Mouse (Mus musculus) neural tube, embryonic 12.5 days (tissue): Measurements from ENCODE around the gene Tdp1. TPM values are rescaled to one million over a fixed set of nuclear protein-coding genes. Genes with fewer than 3 reads are reported as not detected.
A peak's percentile ranks its signal among the peaks of the same experiment; 100 is the strongest.

Experiments used
- ATAC-seq: fragments of 200-750 bp; cut with Nextera tagmentation; 2 replicates; pipeline ENCODE4 v1.8.0; 2017; ENCODE audit warnings: low read depth, mild to moderate bottlenecking, moderate TSS enrichment, moderate library complexity; ENCODE audit not compliant: low FRiP score
- H3K27ac ChIP-seq: fragments of 300-500 bp; sonication (generic); 2 replicates; pipeline ENCODE4 v1.5.1; 2016
- H3K27me3 ChIP-seq: fragments of 300-500 bp; sonication (generic); replicated peaks from 2 replicates; pipeline ENCODE4 v1.6.1; 2016; ENCODE audit warnings: mild to moderate bottlenecking
- H3K36me3 ChIP-seq: fragments of 300-500 bp; sonication (generic); 2 replicates; pipeline ENCODE4 v1.6.1; 2016; ENCODE audit warnings: mild to moderate bottlenecking
- H3K4me1 ChIP-seq: fragments of 300-500 bp; sonication (generic); 2 replicates; pipeline ENCODE4 v1.6.1; 2016
- H3K4me2 ChIP-seq: fragments of 300-500 bp; sonication (generic); replicated peaks from 2 replicates; pipeline ENCODE4 v1.6.1; 2016; ENCODE audit warnings: mild to moderate bottlenecking
- H3K4me3 ChIP-seq: fragments of 300-500 bp; sonication (generic); 2 replicates; pipeline ENCODE4 v1.5.1; 2016
- H3K9ac ChIP-seq: fragments of 300-500 bp; sonication (generic); 2 replicates; pipeline ENCODE4 v1.6.1; 2016; ENCODE audit warnings: mild to moderate bottlenecking
- H3K9me3 ChIP-seq: fragments of 300-500 bp; sonication (generic); 2 replicates; pipeline ENCODE4 v1.6.1; 2016; ENCODE audit warnings: mild to moderate bottlenecking
- WGBS: fragments of 180-500 bp; shearing (Covaris S2); methylation state at CpG from one replicate; pipeline ENCODE4 v1.1.7; 2016; 5-methylcytosine and 5-hydroxymethylcytosine counted together
- polyA plus RNA-seq: library from polyadenylated mRNA; unstranded; fragments of >200 nt; fragmentation: Nextera tagmentation; extraction: Ambion mirVana; gene quantifications from 2 replicates; pipeline ENCODE4 v1.2.1, GENCODE M21; 2016

Tdp1 gene
- polyA plus RNA-seq, 1 experiment from 2014 or later, result 62.2 TPM

DNA sequence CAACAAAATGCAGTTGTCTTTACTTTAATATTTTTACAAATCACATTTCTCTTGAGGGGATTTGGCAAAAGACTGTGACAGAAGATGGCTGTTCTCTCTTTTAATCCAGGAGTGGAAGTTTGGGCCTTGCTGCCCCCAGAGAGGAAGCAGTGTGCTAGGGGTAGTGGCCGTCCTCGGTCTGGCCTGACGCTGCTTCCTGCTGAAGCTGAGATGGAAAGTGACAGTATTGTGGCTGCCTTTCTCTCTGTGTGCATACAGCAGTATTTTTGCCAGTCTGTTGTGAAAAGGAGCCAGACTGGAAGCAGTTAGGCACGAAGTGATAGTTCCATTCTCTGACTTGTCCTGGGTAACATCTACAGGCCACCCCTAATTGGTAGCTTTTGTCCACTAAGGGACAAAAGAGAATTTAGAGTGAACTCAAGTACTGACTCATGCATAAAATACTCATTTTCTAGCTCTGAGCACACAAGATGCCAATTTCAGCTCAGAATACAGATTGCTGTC lies 18.6 kb downstream of the Tdp1 start:
- Histone ChIP-seq H3K27me3 (no peaks in the 10 kb centered on the region), H3K9ac (no peak overlapping the region)

GRCm38 (mm10) chr12:99904537-99904936 lies 20.2 kb downstream of the Tdp1 start:
- Histone ChIP-seq H3K4me2 (no peak overlapping the region), H3K36me3 (peaks cover 51% of the 10 kb centered on the region), H3K27ac (no peak overlapping the region), H3K9ac (no peak overlapping the region), H3K4me1 (0 out of 2 replicates have a peak, but pooled peaks cover 3% of the 10 kb centered on the region), H3K9me3 (no peaks in the 10 kb centered on the region), H3K4me3 (no peak overlapping the region), H3K27me3 (no peaks in the 10 kb centered on the region)
- 91% methylated on average over 5 of the region's 5 CpGs for WGBS
- ATAC-seq, result no peak

More for the DNA sequence above, 18.6 kb downstream of the Tdp1 start:
- Histone ChIP-seq H3K27ac (no peak overlapping the region), H3K4me3 (no peak overlapping the region), H3K4me1 (0 out of 2 replicates have a peak, but pooled peaks cover 3% of the 10 kb centered on the region), H3K9me3 (no peaks in the 10 kb centered on the region), H3K36me3 (peaks cover 57% of the 10 kb centered on the region), H3K4me2 (no peak overlapping the region)
- ATAC-seq, result no peak
- 69% methylated on average over 4 of the region's 4 CpGs for WGBS

DNA sequence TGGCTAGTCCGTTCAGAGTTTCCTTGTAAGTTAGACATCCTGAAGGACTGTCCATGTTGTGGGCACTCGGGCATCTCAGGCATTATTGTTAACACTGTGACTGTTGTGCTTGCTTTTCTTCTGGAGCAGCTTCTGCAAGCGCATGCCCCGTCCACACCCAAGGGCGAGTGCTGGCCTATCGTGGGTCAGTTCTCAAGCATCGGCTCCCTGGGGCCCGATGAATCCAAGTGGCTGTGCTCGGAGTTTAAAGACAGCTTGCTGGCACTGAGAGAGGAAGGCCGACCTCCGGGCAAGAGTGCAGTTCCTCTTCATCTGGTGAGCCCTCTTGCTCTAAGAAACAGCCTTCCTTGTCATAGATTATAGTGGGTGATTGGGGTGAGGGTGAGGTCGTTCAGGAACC lies 27.1 kb downstream of the Tdp1 start:
- no peaks in the 10 kb centered on the region for H3K4me1 ChIP-seq
- H3K36me3 ChIP-seq, result peaks cover 61% of the 10 kb centered on the region
- no peaks in the 10 kb centered on the region for H3K27me3 ChIP-seq
- ATAC-seq, result no peak
- no peak overlapping the region for H3K4me3 ChIP-seq
- H3K9ac ChIP-seq, result no peak overlapping the region
- 87% methylated on average over 12 of the region's 12 CpGs for WGBS
- H3K4me2 ChIP-seq, result no peak overlapping the region
- H3K27ac ChIP-seq, result no peak overlapping the region
- H3K9me3 ChIP-seq, result no peaks in the 10 kb centered on the region

GRCm38 (mm10) chr12:99917800-99918427 lies 33.6 kb downstream of the Tdp1 start:
- no peak overlapping the region for H3K27ac ChIP-seq
- 76% methylated on average over 15 of the region's 15 CpGs for WGBS
- 0 out of 2 replicates have a peak, but pooled peaks cover 2% of the 10 kb centered on the region for H3K4me1 ChIP-seq
- no peak overlapping the region for H3K4me3 ChIP-seq
- no peaks in the 10 kb centered on the region for H3K27me3 ChIP-seq
- H3K36me3 ChIP-seq, result peaks cover 46% of the 10 kb centered on the region
- H3K9ac ChIP-seq, result no peak overlapping the region
- no peak for ATAC-seq
- no peak overlapping the region for H3K4me2 ChIP-seq
- no peaks in the 10 kb centered on the region for H3K9me3 ChIP-seq

GRCm38 (mm10) chr12:99919636-99920035 lies 35.3 kb downstream of the Tdp1 start:
- ATAC-seq, result no peak
- peaks cover 37% of the 10 kb centered on the region for H3K36me3 ChIP-seq
- no peak overlapping the region for H3K27ac ChIP-seq
- peaks cover 13% of the 10 kb centered on the region; the same call in 1 of the 2 replicates for H3K4me1 ChIP-seq
- H3K9ac ChIP-seq, result no peak overlapping the region
- H3K9me3 ChIP-seq, result no peaks in the 10 kb centered on the region
- 94% methylated on average over 3 of the region's 3 CpGs for WGBS
- no peak overlapping the region for H3K4me3 ChIP-seq
- H3K27me3 ChIP-seq, result no peaks in the 10 kb centered on the region
- H3K4me2 ChIP-seq, result no peak overlapping the region

- Histone ChIP-seq H3K27ac (no peak overlapping the region), H3K36me3 (peaks cover 30% of the 10 kb centered on the region), H3K4me1 (peaks cover 13% of the 10 kb centered on the region; the same call in 1 of the 2 replicates), H3K27me3 (no peaks in the 10 kb centered on the region), H3K9me3 (no peaks in the 10 kb centered on the region), H3K4me2 (no peak overlapping the region), H3K4me3 (no peak overlapping the region), H3K9ac (no peak overlapping the region)
- ATAC-seq, result no peak
- WGBS, result 77% methylated on average over 3 of the region's 3 CpGs
These were observed 36.7 kb downstream of the Tdp1 start for GRCm38 (mm10) chr12:99921045-99921444.

DNA sequence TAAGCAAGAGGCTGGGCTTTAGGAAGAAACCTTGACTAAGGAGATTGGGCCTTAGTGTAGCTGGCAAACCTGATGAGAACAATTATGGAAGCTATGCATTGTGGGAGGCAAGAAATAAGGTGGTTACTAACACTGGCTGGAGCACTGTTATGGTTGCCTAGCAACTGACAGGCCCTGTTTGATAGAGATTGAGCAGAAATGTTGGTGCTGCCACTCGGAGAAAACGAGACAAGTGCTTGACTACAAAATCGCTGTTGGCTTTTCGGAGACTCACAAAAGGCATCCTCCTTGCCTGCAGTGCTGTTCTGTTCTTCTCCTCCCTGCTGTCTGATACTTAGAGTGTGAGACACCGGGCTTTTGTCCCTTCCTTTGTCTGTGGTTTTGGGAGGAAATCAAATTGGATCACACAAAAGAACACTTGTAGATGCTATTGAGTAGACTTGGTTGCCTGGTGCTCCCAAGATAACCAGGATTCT lies 38.9 kb downstream of the Tdp1 start:
- no peaks in the 10 kb centered on the region for H3K27me3 ChIP-seq
- H3K4me1 ChIP-seq, result peaks cover 13% of the 10 kb centered on the region; the same call in 1 of the 2 replicates
- no peak overlapping the region for H3K4me3 ChIP-seq
- H3K9ac ChIP-seq, result no peak overlapping the region
- 21% methylated on average over 5 of the region's 5 CpGs for WGBS
- peak; percentile 75 for ATAC-seq
- no peak overlapping the region for H3K27ac ChIP-seq
- peaks cover 29% of the 10 kb centered on the region for H3K36me3 ChIP-seq
- no peak overlapping the region for H3K4me2 ChIP-seq
- no peaks in the 10 kb centered on the region for H3K9me3 ChIP-seq

GRCm38 (mm10) chr12:99923703-99924102 lies 39.4 kb downstream of the Tdp1 start:
- WGBS, result 61% methylated on average over 5 of the region's 5 CpGs
- no peaks in the 10 kb centered on the region for H3K27me3 ChIP-seq
- no peak overlapping the region for H3K9ac ChIP-seq
- H3K27ac ChIP-seq, result no peak overlapping the region
- H3K4me3 ChIP-seq, result no peak overlapping the region
- ATAC-seq, result peak; percentile 68; the same call in 1 of the 2 replicates
- H3K9me3 ChIP-seq, result no peaks in the 10 kb centered on the region
- H3K4me2 ChIP-seq, result no peak overlapping the region
- H3K4me1 ChIP-seq, result peaks cover 13% of the 10 kb centered on the region; the same call in 1 of the 2 replicates
- H3K36me3 ChIP-seq, result peaks cover 24% of the 10 kb centered on the region; the same call in 1 of the 2 replicates

GRCm38 (mm10) chr12:99928311-99928710 lies 44.0 kb downstream of the Tdp1 start:
- Histone ChIP-seq H3K27me3 (no peaks in the 10 kb centered on the region), H3K4me1 (peaks cover 7% of the 10 kb centered on the region; the same call in 1 of the 2 replicates), H3K4me3 (no peak overlapping the region), H3K9me3 (no peaks in the 10 kb centered on the region), H3K36me3 (peaks cover 23% of the 10 kb centered on the region; the same call in 1 of the 2 replicates), H3K9ac (no peak overlapping the region), H3K27ac (no peak overlapping the region), H3K4me2 (no peak overlapping the region)
- 94% methylated on average over 7 of the region's 7 CpGs for WGBS
- ATAC-seq, result no peak

- ATAC-seq, result no peak
- no peak overlapping the region for H3K4me2 ChIP-seq
- H3K9me3 ChIP-seq, result no peaks in the 10 kb centered on the region
- H3K9ac ChIP-seq, result no peak overlapping the region
- no peak overlapping the region for H3K4me3 ChIP-seq
- H3K27me3 ChIP-seq, result no peaks in the 10 kb centered on the region
- H3K36me3 ChIP-seq, result peaks cover 23% of the 10 kb centered on the region; the same call in 1 of the 2 replicates
- H3K27ac ChIP-seq, result no peak overlapping the region
- WGBS, result 78% methylated on average over 1 of the region's 1 CpGs
- H3K4me1 ChIP-seq, result 0 out of 2 replicates have a peak, but pooled peaks cover under 1% of the 10 kb centered on the region
These were observed 44.8 kb downstream of the Tdp1 start for GRCm38 (mm10) chr12:99929160-99929559.

- H3K27ac ChIP-seq, result no peak overlapping the region
- H3K9me3 ChIP-seq, result no peaks in the 10 kb centered on the region
- H3K27me3 ChIP-seq, result no peaks in the 10 kb centered on the region
- ATAC-seq, result no peak
- H3K4me3 ChIP-seq, result no peak overlapping the region
- H3K4me1 ChIP-seq, result no peaks in the 10 kb centered on the region
- H3K4me2 ChIP-seq, result no peak overlapping the region
- H3K9ac ChIP-seq, result no peak overlapping the region
- WGBS, result 92% methylated on average over 4 of the region's 4 CpGs
- H3K36me3 ChIP-seq, result peaks cover 36% of the 10 kb centered on the region
These were observed 47.9 kb downstream of the Tdp1 start for GRCm38 (mm10) chr12:99932245-99932644.

DNA sequence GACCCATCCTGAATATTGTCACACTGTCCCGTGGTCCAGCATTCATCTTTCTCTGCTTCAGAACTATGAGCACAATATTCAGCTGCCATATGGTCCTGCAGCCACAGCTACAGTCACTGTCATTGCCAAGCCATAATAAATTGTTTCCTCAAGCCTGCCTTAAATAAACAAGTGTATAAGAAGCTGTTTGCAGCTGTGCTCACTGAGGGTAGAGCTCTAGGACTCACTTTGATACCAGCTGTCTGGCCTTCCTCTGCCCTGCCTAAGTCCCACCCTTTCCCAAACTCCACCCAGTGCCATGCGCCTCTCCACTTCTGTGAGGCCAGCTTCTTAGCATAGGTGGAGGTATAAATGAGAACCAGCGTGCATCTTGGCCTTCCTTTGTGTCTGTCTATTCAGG lies 49.3 kb downstream of the Tdp1 start:
- no peaks in the 10 kb centered on the region for H3K4me1 ChIP-seq
- no peak overlapping the region for H3K4me2 ChIP-seq
- no peak for ATAC-seq
- WGBS, result 94% methylated on average over 3 of the region's 3 CpGs
- H3K27me3 ChIP-seq, result no peaks in the 10 kb centered on the region
- no peak overlapping the region for H3K9ac ChIP-seq
- no peak overlapping the region for H3K4me3 ChIP-seq
- H3K36me3 ChIP-seq, result peaks cover 40% of the 10 kb centered on the region
- no peak overlapping the region for H3K27ac ChIP-seq
- H3K9me3 ChIP-seq, result no peaks in the 10 kb centered on the region
